Mouse (Mus musculus) liver, embryonic 11.5 days (tissue): ENCODE data around the gene Uspl1. TPM values are rescaled to one million over a fixed set of nuclear protein-coding genes. Genes with fewer than 3 reads are reported as not detected.
A peak's percentile ranks its signal among the peaks of the same experiment; 100 is the strongest.

Experiments
- ATAC-seq: fragments of 200-750 bp; cut with Nextera tagmentation; replicated peaks from 2 replicates; pipeline ENCODE4 v1.8.0; 2017; ENCODE audit warnings: moderate number of reproducible peaks, mild to moderate bottlenecking, moderate TSS enrichment, moderate library complexity; ENCODE audit not compliant: low FRiP score
- DNase-seq: peaks from one replicate; pipeline ENCODE4 v3.0.0-alpha.2; 2017; ENCODE audit warnings: low spot score
- H3K27ac ChIP-seq: fragments of 300-500 bp; sonication (generic); 2 replicates; pipeline ENCODE4 v1.5.1; 2014; ENCODE audit warnings: mild to moderate bottlenecking, low read depth, low read length, control low read depth
- H3K27me3 ChIP-seq: fragments of 300-500 bp; sonication (generic); replicated peaks from 2 replicates; pipeline ENCODE4 v1.6.1; 2014; ENCODE audit warnings: low read length, mixed read lengths; ENCODE audit not compliant: control insufficient read depth, insufficient read depth
- H3K36me3 ChIP-seq: fragments of 300-500 bp; sonication (generic); 2 replicates; pipeline ENCODE4 v1.6.1; 2014; ENCODE audit warnings: mild to moderate bottlenecking, low read length, moderate library complexity, mixed read lengths; ENCODE audit not compliant: control insufficient read depth, insufficient read depth
- H3K4me1 ChIP-seq: fragments of 300-500 bp; sonication (generic); replicated peaks from 2 replicates; pipeline ENCODE4 v1.6.1; 2014; ENCODE audit warnings: low read length, mixed read lengths; ENCODE audit not compliant: control insufficient read depth, insufficient read depth
- H3K4me2 ChIP-seq: fragments of 300-500 bp; sonication (generic); 2 replicates; pipeline ENCODE4 v1.6.1; 2014; ENCODE audit warnings: mild to moderate bottlenecking, control low read depth, moderate library complexity
- H3K4me3 ChIP-seq: fragments of 300-500 bp; sonication (generic); 2 replicates; pipeline ENCODE4 v1.5.1; 2014; ENCODE audit warnings: low read depth, low read length, control low read depth
- H3K9ac ChIP-seq: fragments of 300-500 bp; sonication (generic); 2 replicates; pipeline ENCODE4 v1.6.1; 2014; ENCODE audit warnings: low read depth, low read length, control low read depth
- H3K9me3 ChIP-seq: fragments of 300-500 bp; sonication (generic); 2 replicates; pipeline ENCODE4 v1.6.1; 2016; ENCODE audit warnings: low read length, inconsistent platforms, mixed read lengths; ENCODE audit not compliant: control insufficient read depth
- whole genome bisulfite sequencing: fragments of 180-500 bp; shearing (Covaris S2); extraction: QIAGEN DNeasy Blood & Tissue Kit; methylation state at CpG from one replicate; pipeline ENCODE4 v1.1.7; 2014; 5-methylcytosine and 5-hydroxymethylcytosine counted together
- polyA plus RNA-seq: library from polyadenylated mRNA; unstranded; fragments of >200 nt; fragmentation: Nextera tagmentation; extraction: Ambion mirVana; gene quantifications from 2 replicates; pipeline ENCODE4 v1.2.1, GENCODE M21; 2014

Gene Uspl1
- polyA plus RNA-seq, 1 experiment from 2014 or later, result 53.2 TPM

DNA sequence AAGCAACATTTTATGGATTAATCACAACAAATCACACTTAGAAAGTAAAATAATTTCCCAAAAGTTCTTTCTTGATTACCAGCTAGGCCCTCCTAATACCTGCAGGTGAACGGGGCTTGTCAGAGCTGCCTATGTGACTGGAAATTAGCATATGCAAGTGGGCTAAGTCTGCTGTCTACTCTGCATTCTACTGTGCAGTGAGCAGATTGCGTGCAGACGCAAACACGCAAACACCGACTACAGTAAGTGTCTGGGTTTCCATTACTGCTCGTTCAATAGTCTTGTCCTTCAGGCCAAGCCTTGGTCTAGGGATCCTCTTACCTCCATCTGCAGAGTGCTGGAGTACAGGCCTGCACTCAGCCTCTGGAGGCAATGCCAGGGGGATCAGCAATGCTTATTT is 8.4 kb upstream of the Uspl1 start:
- ATAC-seq (no peak), DNase-seq (no peak)
- Histone ChIP-seq H3K27ac (no peak overlapping the region), H3K36me3 (no peaks in the 10 kb centered on the region), H3K27me3 (no peaks in the 10 kb centered on the region), H3K4me3 (no peak overlapping the region), H3K9ac (no peak overlapping the region), H3K4me2 (no peak overlapping the region), H3K4me1 (no peaks in the 10 kb centered on the region; the same call in 1 of the 2 replicates), H3K9me3 (no peaks in the 10 kb centered on the region)
- 90% methylated on average over 6 of the region's 6 CpGs for WGBS

- H3K36me3 ChIP-seq, result no peaks in the 10 kb centered on the region
- no peaks in the 10 kb centered on the region for H3K9me3 ChIP-seq
- H3K4me3 ChIP-seq, result no peak overlapping the region
- H3K27ac ChIP-seq, result no peak overlapping the region
- ATAC-seq, result no peak
- no peak overlapping the region for H3K4me2 ChIP-seq
- no peaks in the 10 kb centered on the region for H3K27me3 ChIP-seq
- 77% methylated on average over 5 of the region's 5 CpGs for WGBS
- DNase-seq, result no peak
- H3K4me1 ChIP-seq, result peaks cover 6% of the 10 kb centered on the region; the same call in 1 of the 2 replicates
- H3K9ac ChIP-seq, result no peak overlapping the region
Observed at GRCm38 (mm10) chr5:149178095-149178494, 6.1 kb upstream of the Uspl1 start.

GRCm38 (mm10) chr5:149179826-149180225 is 4.3 kb upstream of the Uspl1 start:
- no peak overlapping the region for H3K27ac ChIP-seq
- whole genome bisulfite sequencing, result 87% methylated on average over 3 of the region's 3 CpGs
- no peak overlapping the region for H3K9ac ChIP-seq
- no peaks in the 10 kb centered on the region for H3K9me3 ChIP-seq
- no peaks in the 10 kb centered on the region for H3K36me3 ChIP-seq
- ATAC-seq (no peak), DNase-seq (no peak)
- H3K4me3 ChIP-seq, result no peak overlapping the region
- H3K4me2 ChIP-seq, result no peak overlapping the region
- H3K4me1 ChIP-seq, result peaks cover 6% of the 10 kb centered on the region; the same call in 1 of the 2 replicates
- no peaks in the 10 kb centered on the region for H3K27me3 ChIP-seq

GRCm38 (mm10) chr5:149182186-149182870 is 1.8 kb upstream of the Uspl1 start:
- DNase-seq, result no peak
- H3K4me2 ChIP-seq, result no peak overlapping the region; the same call in 1 of the 2 replicates
- no peak for ATAC-seq

DNA sequence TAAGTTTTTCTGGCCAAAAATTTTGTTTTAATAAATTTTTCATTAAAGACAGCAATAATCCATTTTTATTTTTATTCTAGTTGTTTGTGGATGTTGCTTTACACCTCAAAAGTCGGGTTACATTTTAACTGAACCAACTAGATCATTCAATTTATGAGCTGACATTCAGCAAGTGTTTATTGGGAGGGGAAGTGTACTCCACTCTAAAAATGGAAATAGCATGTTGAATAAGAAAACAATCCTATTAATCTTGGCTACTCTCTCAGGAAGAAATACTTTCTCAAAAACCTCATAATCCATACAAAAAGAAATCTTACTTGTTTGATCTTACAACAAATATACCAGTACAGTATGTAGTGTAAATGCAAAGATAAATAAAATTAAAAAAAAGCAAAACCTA is 1.0 kb upstream of the Uspl1 start:
- H3K36me3 ChIP-seq, result no peaks in the 10 kb centered on the region
- no peaks in the 10 kb centered on the region for H3K27me3 ChIP-seq
- peak overlapping the region; percentile 93 for H3K9ac ChIP-seq
- DNase-seq (no peak), ATAC-seq (no peak)
- peak overlapping the region; percentile 98 for H3K27ac ChIP-seq
- H3K4me3 ChIP-seq, result peak overlapping the region; percentile 73
- peak overlapping the region; percentile 78 for H3K4me2 ChIP-seq
- WGBS, result 33% methylated on average over 1 of the region's 1 CpGs
- H3K9me3 ChIP-seq, result no peaks in the 10 kb centered on the region
- peaks cover 20% of the 10 kb centered on the region for H3K4me1 ChIP-seq

More at GRCm38 (mm10) chr5:149182186-149182870, 1.8 kb upstream of the Uspl1 start:
- H3K36me3 ChIP-seq, result no peaks in the 10 kb centered on the region
- WGBS, result 74% methylated on average over 5 of the region's 5 CpGs
- no peak overlapping the region; the same call in 1 of the 2 replicates for H3K27ac ChIP-seq
- H3K9ac ChIP-seq, result no peak overlapping the region
- peaks cover 20% of the 10 kb centered on the region for H3K4me1 ChIP-seq
- no peaks in the 10 kb centered on the region for H3K9me3 ChIP-seq
- no peaks in the 10 kb centered on the region for H3K27me3 ChIP-seq
- H3K4me3 ChIP-seq, result no peak overlapping the region

- Histone ChIP-seq H3K27ac (peak overlapping the region; percentile 98), H3K9ac (peak overlapping the region; percentile 93), H3K9me3 (no peaks in the 10 kb centered on the region), H3K36me3 (no peaks in the 10 kb centered on the region), H3K4me1 (peaks cover 20% of the 10 kb centered on the region), H3K27me3 (no peaks in the 10 kb centered on the region), H3K4me2 (peak overlapping the region; percentile 78), H3K4me3 (peak overlapping the region; percentile 73)
- under 1% methylated on average over 13 of the region's 13 CpGs for WGBS
- ATAC-seq (peak; percentile 54), DNase-seq (no peak)
Observed at GRCm38 (mm10) chr5:149183721-149184103, 438 bp upstream of the Uspl1 start.

- Histone ChIP-seq H3K4me2 (peak overlapping the region; percentile 88), H3K9ac (peak overlapping the region; percentile 85), H3K4me3 (peak overlapping the region; percentile 79), H3K4me1 (peaks cover 21% of the 10 kb centered on the region), H3K9me3 (no peaks in the 10 kb centered on the region), H3K27me3 (no peaks in the 10 kb centered on the region), H3K27ac (peak overlapping the region; percentile 84), H3K36me3 (peaks cover 6% of the 10 kb centered on the region; the same call in 1 of the 2 replicates)
- WGBS, result under 1% methylated on average over 20 of the region's 20 CpGs
- DNase-seq (no peak), ATAC-seq (peak; percentile 16)
Observed at GRCm38 (mm10) chr5:149184844-149185186, 665 bp downstream of the Uspl1 start.

DNA sequence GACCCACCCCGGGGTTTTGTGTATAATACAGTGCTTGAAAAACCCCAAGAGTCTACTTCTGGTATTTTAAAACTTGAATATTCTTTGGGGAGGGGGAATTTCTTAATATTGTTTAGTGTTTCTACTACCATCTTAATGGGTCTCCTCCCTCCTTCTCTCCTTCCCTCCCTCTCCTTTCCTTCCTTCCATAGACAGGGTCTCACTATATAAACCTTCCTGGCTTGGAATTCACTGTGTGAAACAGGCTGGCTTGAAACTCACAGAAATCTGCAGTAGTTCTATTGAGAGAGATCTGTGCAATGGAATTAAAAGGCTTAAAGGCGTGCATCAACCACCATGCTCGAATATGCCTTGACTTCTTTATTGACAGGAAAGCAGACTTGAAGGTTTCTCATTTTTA is 1.7 kb downstream of the Uspl1 start:
- no peak for ATAC-seq
- no peak for DNase-seq
- WGBS, result 79% methylated on average over 3 of the region's 3 CpGs
- H3K4me2 ChIP-seq, result peak overlapping the region; percentile 88
- peaks cover 10% of the 10 kb centered on the region; the same call in 1 of the 2 replicates for H3K36me3 ChIP-seq
- H3K4me1 ChIP-seq, result peaks cover 24% of the 10 kb centered on the region
- peak overlapping the region; percentile 85 for H3K9ac ChIP-seq
- H3K27me3 ChIP-seq, result no peaks in the 10 kb centered on the region
- H3K9me3 ChIP-seq, result no peaks in the 10 kb centered on the region
- no peak overlapping the region for H3K27ac ChIP-seq
- peak overlapping the region; percentile 79 for H3K4me3 ChIP-seq

DNA sequence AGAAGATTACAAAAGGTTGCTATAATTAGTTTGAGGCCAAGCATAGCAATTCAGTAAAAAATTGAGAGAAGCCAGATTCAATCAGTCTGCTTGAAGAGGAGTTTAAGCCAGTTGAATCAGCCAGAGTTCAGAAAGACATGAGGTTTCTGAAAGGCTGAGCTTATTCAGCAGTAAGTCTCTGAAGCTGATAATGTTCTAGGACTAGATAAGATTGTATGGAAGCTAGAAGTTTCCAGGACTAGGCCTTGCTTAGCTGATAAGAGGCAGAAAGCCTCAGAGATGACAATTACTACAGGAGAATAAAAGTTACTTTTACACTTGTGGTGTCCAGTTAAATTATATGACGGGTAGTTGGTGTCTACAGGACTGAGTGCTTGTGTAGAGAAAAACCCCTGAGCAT is 6.0 kb downstream of the Uspl1 start:
- no peak overlapping the region for H3K27ac ChIP-seq
- WGBS, result 79% methylated on average over 1 of the region's 1 CpGs

More for the DNA sequence above, 6.0 kb downstream of the Uspl1 start:
- peaks cover 40% of the 10 kb centered on the region for H3K36me3 ChIP-seq
- H3K4me1 ChIP-seq, result peaks cover 18% of the 10 kb centered on the region
- H3K4me2 ChIP-seq, result no peak overlapping the region
- H3K4me3 ChIP-seq, result no peak overlapping the region
- no peaks in the 10 kb centered on the region for H3K9me3 ChIP-seq
- ATAC-seq (0 out of 2 replicates have a peak, but pooled peaks have one; percentile 38), DNase-seq (no peak)
- H3K9ac ChIP-seq, result no peak overlapping the region
- H3K27me3 ChIP-seq, result no peaks in the 10 kb centered on the region
